Mouse (Mus musculus) thymus, postnatal 36 days (tissue): ENCODE results near the gene Sgsh.
A peak's percentile ranks its signal among the peaks of the same experiment; 100 is the strongest.

ENCODE experiments used
- DNase-seq, 2 experiments: peaks; one replicate each; pipeline ENCODE4 v3.0.0; 2022; ENCODE audit warnings: mixed read lengths in 2 of 2

The Sgsh gene

DNA sequence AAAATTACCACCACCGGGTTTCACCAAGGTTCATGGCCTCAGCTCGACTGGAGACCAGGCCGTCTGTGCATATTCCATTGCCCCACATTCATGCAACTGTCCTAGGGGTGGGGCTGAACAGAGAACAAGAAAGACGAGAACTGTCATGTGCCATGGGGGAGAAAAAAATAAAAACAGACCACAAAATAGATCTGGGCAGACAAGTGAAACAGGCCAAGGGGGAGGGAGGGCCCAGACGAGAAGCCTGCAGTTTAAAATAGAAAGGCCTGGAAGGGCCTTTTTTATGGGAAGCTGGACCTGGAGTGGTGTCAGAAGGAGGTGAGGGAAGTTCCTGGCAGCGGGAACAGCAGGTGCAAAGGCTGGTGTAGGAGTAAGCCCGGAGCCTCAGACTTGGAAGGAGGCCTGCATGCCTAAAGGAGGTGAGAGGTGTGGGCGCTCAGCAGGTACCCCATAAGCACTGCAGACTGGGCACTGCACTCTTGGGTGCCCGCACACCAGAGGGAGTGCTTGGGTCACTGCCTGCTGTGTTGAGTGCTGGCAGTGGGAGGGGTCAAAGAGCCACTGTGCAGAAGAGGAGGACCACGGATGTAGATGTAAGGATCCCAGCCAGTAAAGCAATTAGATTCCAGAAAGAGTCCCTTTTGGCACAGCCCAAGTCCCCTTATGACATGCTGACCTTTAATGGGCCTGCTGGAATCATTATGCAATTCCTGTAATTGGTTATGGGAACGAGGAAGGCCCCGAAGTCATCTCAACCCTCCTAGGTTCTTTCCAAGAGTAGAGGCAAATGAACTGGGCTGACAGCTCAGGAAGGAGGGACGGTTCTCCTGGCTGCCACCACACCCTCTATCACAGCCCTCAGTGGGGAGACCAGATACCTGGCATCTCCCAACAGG, 48.3 kb downstream of the Sgsh start:
- no peak for DNase-seq

- peak; percentile 35 to 55 for DNase-seq
Observed at GRCm38 (mm10) chr11:119304904-119305712, 50.2 kb downstream of the Sgsh start.

DNA sequence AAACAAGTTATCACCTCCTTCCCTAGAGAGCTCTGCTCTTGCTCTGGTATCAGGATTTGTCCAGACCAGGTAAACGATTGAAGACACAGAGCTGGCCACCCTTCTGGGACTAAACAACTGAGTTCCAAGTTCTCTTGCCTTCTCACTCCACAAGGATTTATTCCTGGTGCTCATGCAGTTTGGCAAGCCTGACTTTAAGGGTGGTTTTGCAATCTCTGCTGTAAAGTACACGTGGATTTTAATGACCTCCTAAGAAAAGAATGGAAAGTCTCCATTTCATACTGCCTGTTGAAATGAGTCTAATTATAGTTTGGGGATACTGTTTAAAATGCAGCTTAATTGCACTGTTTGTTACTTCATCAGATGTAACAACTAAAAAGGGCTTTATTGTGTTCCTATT, 54.4 kb downstream of the Sgsh start:
- no peak for DNase-seq

GRCm38 (mm10) chr11:119300246-119300935, 54.9 kb downstream of the Sgsh start:
- no peak for DNase-seq

GRCm38 (mm10) chr11:119299391-119300245, 55.7 kb downstream of the Sgsh start, which contains the start of gene Eif4a3:
Gene Eif4a3 (minus strand): TSS chr11:119300089.
- peak; percentile 96 to 97 for DNase-seq

DNA sequence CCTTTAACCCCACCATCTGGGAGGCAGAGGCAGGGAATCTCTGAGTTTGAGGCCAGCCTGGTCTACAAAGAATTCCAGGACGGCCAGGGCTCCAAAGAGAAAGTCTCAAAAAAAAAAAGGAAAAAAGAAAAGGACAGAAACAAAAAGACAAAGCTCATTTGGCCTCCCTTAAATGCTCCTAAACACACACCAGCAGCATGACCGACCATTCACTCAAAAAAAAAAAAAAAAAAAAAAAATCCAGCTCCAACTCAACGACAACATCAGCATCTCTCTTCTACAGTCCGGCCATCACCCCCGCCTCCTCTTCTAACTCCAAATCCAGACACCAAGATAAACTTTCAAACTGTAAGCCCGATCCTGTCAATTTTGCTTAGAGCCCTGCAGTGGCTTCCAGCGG, 56.4 kb downstream of the Sgsh start:
- DNase-seq: no peak

GRCm38 (mm10) chr11:119297996-119298395, 57.3 kb downstream of the Sgsh start:
- DNase-seq: peak; percentile 23 to 41
